Mouse (Mus musculus): ENCODE measurements around the gene Kcnip1. TPM values are rescaled to one million over a fixed set of nuclear protein-coding genes. Genes with fewer than 3 reads are reported as not detected.

Gene Kcnip1
- polyA plus RNA-seq, 1 experiment from 2014 or later: 0.62 TPM

DNA sequence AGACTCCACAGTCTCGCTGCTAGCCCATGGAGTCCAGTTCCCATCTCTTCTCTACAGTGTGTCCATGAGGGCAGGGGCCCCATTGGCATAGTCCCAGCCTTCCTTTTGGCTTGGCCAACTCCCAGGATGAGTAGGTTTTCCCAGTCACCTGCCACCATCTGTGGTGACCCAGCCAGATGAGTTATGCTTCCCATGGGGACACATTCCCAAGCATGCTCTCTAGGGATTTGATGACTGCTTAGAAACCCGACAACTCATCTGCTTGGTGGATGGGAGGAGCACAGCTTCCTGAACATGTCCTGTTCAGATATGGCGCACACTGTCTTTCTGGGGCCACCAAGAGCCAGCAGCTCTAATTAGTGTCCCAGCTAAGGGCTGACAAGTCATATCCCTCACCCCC, 252.8 kb downstream of the Kcnip1 start:
- no peak for TF ChIP-seq CTCF (IDR thresholded peaks at IDR 0.05; ENCODE audit: low read depth)
- Histone ChIP-seq H3K4me3 (ENCODE audit: low read depth, low read length) (no peak overlapping the region), H3K27ac (ENCODE audit: low read depth) (no peak overlapping the region), H3K4me1 (ENCODE audit: insufficient read depth) (0 out of 2 replicates have a peak, but pooled peaks cover 4% of the 10 kb centered on the region), H3K27me3 (ENCODE audit: insufficient read depth, low read length) (no peaks in the 10 kb centered on the region), H3K36me3 (ENCODE audit: insufficient read depth) (no peaks in the 10 kb centered on the region), H3K9ac (no peak overlapping the region), H3K9me3 (ENCODE audit: low read depth, low read length) (no peaks in the 10 kb centered on the region), H3K4me2 (no peak overlapping the region)
- 82% methylated on average over 3 of the region's 3 CpGs for WGBS
- no peak for DNase-seq
- no peak for ATAC-seq (ENCODE audit: insufficient read depth)

DNA sequence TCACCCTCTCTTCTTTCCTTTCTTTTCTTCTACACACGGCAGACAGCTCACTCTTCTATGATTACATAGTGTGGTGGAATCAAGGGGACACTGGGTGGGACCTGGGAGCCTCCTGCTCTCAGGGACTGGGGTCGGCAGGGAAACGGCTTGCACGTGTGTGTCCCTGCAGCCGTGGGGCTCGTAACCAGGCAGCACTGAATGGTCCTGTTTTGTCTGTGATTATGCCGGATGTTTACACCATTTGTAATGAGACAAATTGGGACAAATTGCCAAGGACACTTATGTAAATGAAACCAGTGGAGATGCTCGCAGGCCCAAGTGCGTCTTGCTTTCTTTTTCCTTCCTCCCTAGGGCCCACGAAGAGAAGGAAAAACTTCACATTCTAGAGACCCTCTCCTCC, 256.5 kb downstream of the Kcnip1 start:
- Histone ChIP-seq H3K9ac (no peak overlapping the region), H3K9me3 (ENCODE audit: low read depth, low read length) (no peaks in the 10 kb centered on the region), H3K4me3 (ENCODE audit: low read depth, low read length) (no peak overlapping the region), H3K27me3 (ENCODE audit: insufficient read depth, low read length) (no peaks in the 10 kb centered on the region), H3K27ac (ENCODE audit: low read depth) (no peak overlapping the region), H3K4me1 (ENCODE audit: insufficient read depth) (no peaks in the 10 kb centered on the region), H3K36me3 (ENCODE audit: insufficient read depth) (no peaks in the 10 kb centered on the region), H3K4me2 (no peak overlapping the region)
- TF ChIP-seq CTCF (IDR thresholded peaks at IDR 0.05; ENCODE audit: low read depth): no peak
- ATAC-seq (ENCODE audit: insufficient read depth): no peak
- no peak for DNase-seq
- WGBS: 55% methylated on average over 10 of the region's 10 CpGs

DNA sequence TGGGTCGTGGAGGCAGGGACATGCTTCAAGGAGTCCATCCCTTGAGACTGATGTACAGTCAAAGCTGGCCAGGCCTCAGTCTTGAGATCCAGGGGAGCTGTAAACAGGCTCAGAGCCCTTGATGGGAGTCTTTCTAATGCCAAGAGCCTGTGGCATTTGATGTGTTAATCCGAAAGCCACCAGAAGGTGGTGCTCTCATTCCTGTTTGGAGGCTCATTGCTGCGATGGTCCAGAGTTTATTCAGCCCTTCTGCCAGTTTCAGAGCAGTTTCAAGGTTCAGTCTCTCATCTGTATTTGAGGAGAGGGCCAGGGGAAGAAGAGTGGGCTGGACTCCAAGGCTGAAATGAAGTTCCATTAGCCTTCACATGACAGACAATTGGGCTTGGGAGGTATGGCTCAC, 259.7 kb downstream of the Kcnip1 start:
- H3K4me2 ChIP-seq: no peak overlapping the region
- H3K4me3 ChIP-seq (ENCODE audit: low read depth, low read length): no peak overlapping the region
- ATAC-seq (ENCODE audit: insufficient read depth): peak; percentile 35; the same call in 1 of the 2 replicates
- H3K9me3 ChIP-seq (ENCODE audit: low read depth, low read length): no peaks in the 10 kb centered on the region
- no peaks in the 10 kb centered on the region for H3K27me3 ChIP-seq (ENCODE audit: insufficient read depth, low read length)
- DNase-seq: peak; percentile 92
- WGBS: 4% methylated on average over 3 of the region's 3 CpGs
- no peak overlapping the region for H3K9ac ChIP-seq
- no peak overlapping the region for H3K27ac ChIP-seq (ENCODE audit: low read depth)
- no peaks in the 10 kb centered on the region for H3K4me1 ChIP-seq (ENCODE audit: insufficient read depth)
- TF ChIP-seq CTCF (IDR thresholded peaks at IDR 0.05; ENCODE audit: low read depth): peak; percentile 89
- H3K36me3 ChIP-seq (ENCODE audit: insufficient read depth): no peaks in the 10 kb centered on the region

DNA sequence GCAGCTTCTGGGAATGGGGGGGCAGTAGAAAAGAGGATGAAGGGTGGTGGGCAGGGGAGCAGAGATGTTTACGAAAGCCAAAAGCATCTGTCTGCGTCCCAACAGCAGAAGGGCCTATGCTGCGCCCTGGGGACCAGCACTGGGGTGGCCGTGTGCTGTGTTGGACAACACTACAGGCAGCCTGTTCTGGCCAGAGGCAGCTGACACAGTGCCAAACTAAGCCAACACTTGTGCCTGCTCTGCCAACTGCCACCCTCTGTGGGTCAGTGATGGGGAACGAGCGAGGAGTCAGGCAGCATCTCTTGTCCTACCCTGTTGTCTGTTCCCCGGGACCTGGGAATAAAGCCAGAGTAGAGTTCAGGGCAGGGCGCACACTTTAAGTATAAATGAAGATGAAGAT, 260.6 kb downstream of the Kcnip1 start:
- ATAC-seq (ENCODE audit: insufficient read depth) (no peak), DNase-seq (no peak)
- Histone ChIP-seq H3K36me3 (ENCODE audit: insufficient read depth) (no peaks in the 10 kb centered on the region), H3K9me3 (ENCODE audit: low read depth, low read length) (no peaks in the 10 kb centered on the region), H3K9ac (no peak overlapping the region), H3K4me3 (ENCODE audit: low read depth, low read length) (no peak overlapping the region), H3K27me3 (ENCODE audit: insufficient read depth, low read length) (no peaks in the 10 kb centered on the region), H3K4me1 (ENCODE audit: insufficient read depth) (no peaks in the 10 kb centered on the region), H3K4me2 (no peak overlapping the region), H3K27ac (ENCODE audit: low read depth) (no peak overlapping the region)
- WGBS: 79% methylated on average over 8 of the region's 8 CpGs
- no peak for TF ChIP-seq CTCF (IDR thresholded peaks at IDR 0.05; ENCODE audit: low read depth)

DNA sequence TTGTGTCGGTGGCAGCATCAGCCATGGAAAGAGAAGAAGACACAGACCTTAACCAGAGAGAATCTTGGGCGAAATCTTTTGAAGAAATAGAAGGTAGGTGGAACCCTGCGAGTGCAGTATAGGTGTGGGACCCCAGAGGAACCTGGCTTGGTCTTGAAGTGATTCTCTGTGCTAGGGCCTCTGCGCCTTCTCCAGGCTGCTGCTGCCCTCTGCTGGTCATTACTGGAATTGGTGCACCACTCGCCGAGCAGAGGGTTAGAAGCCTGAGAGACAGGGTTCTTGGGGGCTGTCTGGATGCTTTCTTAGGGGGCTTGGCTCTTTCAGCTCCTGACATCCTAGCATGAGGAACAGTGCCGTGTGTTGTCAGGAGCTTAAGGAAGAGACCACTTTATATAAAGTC, 271.7 kb downstream of the Kcnip1 start:
- Histone ChIP-seq H3K4me1 (ENCODE audit: insufficient read depth) (no peaks in the 10 kb centered on the region), H3K9ac (no peak overlapping the region), H3K27me3 (ENCODE audit: insufficient read depth, low read length) (no peaks in the 10 kb centered on the region), H3K4me3 (ENCODE audit: low read depth, low read length) (no peak overlapping the region), H3K4me2 (no peak overlapping the region), H3K27ac (ENCODE audit: low read depth) (no peak overlapping the region), H3K36me3 (ENCODE audit: insufficient read depth) (no peaks in the 10 kb centered on the region), H3K9me3 (ENCODE audit: low read depth, low read length) (no peaks in the 10 kb centered on the region; the same call in 1 of the 2 replicates)
- 20% methylated on average over 7 of the region's 7 CpGs for WGBS
- peak; percentile 94 for TF ChIP-seq CTCF (IDR thresholded peaks at IDR 0.05; ENCODE audit: low read depth)
- DNase-seq (peak; percentile 83), ATAC-seq (ENCODE audit: insufficient read depth) (peak; percentile 41; the same call in 1 of the 2 replicates)

DNA sequence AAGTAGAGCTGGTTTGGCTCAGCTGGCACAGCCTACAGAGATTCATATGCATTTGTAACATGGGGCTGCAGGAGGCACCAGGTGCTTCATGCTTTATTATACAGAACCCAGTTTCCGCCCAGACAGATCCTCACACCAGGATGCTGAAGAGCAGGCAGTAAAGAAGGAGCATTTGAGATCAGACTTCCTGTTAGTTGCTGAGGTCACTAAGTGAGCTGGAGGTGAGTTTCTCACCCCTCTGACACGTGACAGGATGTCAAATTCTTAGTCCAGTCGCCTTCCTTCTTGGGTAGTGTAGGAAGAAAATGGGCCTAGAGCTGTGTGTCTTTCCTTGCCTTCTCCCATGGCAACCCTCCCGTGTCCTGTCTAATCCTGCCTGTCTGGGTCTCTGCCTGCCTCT, 286.2 kb downstream of the Kcnip1 start:
- ATAC-seq (ENCODE audit: insufficient read depth) (no peak), DNase-seq (no peak)
- TF ChIP-seq CTCF (IDR thresholded peaks at IDR 0.05; ENCODE audit: low read depth): no peak
- Histone ChIP-seq H3K9ac (no peak overlapping the region), H3K9me3 (ENCODE audit: low read depth, low read length) (no peaks in the 10 kb centered on the region), H3K36me3 (ENCODE audit: insufficient read depth) (no peaks in the 10 kb centered on the region), H3K27ac (ENCODE audit: low read depth) (no peak overlapping the region), H3K27me3 (ENCODE audit: insufficient read depth, low read length) (no peaks in the 10 kb centered on the region), H3K4me2 (no peak overlapping the region), H3K4me1 (ENCODE audit: insufficient read depth) (no peaks in the 10 kb centered on the region), H3K4me3 (ENCODE audit: low read depth, low read length) (no peak overlapping the region)
- 19% methylated on average over 4 of the region's 4 CpGs for WGBS

DNA sequence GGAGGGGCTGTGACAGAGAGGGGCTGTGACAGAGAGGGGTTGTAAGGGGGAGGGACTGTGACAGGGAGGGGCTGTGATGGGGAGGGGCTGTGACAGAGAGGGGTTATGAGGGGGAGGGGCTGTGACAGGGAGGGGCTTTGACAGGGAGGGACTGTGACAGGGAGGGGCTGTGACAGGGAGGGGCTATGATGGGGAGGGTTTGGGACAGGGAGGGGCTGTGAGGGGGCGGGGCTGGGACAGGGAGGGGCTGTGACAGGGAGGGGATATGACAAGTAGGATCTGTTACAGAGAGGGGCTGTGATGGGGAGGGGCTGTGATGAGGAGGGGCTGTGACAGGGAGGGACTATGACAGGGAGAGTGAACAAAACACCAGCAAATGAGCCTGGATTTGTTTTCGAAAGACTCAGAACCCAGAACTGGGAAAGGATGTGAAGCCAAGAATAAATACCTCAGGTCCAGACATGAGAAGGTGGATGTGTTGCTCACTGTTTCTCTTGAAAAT, 290.9 kb downstream of the Kcnip1 start:
- ATAC-seq (ENCODE audit: insufficient read depth) (no peak), DNase-seq (no peak)
- Histone ChIP-seq H3K4me3 (ENCODE audit: low read depth, low read length) (no peak overlapping the region), H3K9me3 (ENCODE audit: low read depth, low read length) (no peaks in the 10 kb centered on the region), H3K27ac (ENCODE audit: low read depth) (no peak overlapping the region), H3K4me2 (no peak overlapping the region), H3K9ac (no peak overlapping the region), H3K27me3 (ENCODE audit: insufficient read depth, low read length) (no peaks in the 10 kb centered on the region), H3K4me1 (ENCODE audit: insufficient read depth) (no peaks in the 10 kb centered on the region), H3K36me3 (ENCODE audit: insufficient read depth) (no peaks in the 10 kb centered on the region)
- 28% methylated on average over 2 of the region's 2 CpGs for WGBS
- TF ChIP-seq CTCF (IDR thresholded peaks at IDR 0.05; ENCODE audit: low read depth): no peak
